Mouse (Mus musculus): ENCODE results near the gene Rhpn2.

DNA sequence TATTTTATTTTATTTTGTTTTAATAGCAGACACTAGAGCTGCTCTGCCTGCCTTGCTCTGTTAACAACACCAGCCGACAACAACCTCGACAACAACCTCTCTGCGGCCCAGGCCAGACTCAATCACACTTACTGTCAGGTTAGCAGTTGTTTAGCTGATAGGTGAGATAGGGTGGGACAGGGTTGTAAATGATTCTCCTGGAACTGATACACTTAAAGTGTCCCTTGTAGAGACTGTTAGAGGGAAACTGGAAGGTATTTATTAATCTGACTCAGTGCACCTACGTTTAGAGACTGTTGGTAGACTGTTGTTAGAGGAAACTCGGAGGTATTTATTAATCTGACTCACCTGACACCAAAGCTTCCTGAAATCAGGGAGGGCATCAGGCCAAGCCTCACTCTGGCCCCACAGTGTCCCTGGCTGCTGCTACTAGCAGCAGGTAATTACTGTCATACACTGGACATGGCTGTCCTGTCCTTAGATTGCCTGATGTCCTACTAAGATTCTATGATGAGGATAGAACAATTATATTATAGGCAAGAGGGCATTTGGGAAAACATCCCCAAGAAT, 21.4 kb downstream of the Rhpn2 start:
- TF ChIP-seq CTCF (IDR thresholded peaks at IDR 0.05; ENCODE audit: low read depth, low read length) (no peak), POLR2A (IDR thresholded peaks at IDR 0.05; ENCODE audit: insufficient read depth, low read length) (no peak), EP300 (IDR thresholded peaks at IDR 0.05; ENCODE audit: insufficient read depth, low read depth, low read length) (no peak)
